Mouse (Mus musculus): ENCODE data around the gene Mbd6. TPM values are rescaled to one million over a fixed set of nuclear protein-coding genes. Genes with fewer than 3 reads are reported as not detected.

The Mbd6 gene
- total RNA-seq, 2 experiments from 2014 or later = 5.6 to 40.4 TPM

GRCm38 (mm10) chr10:127290307-127290929 is 1.6 kb upstream of the Mbd6 start:
- ATAC-seq (ENCODE audit: poor library complexity, severe bottlenecking) = peak; percentile 70

DNA sequence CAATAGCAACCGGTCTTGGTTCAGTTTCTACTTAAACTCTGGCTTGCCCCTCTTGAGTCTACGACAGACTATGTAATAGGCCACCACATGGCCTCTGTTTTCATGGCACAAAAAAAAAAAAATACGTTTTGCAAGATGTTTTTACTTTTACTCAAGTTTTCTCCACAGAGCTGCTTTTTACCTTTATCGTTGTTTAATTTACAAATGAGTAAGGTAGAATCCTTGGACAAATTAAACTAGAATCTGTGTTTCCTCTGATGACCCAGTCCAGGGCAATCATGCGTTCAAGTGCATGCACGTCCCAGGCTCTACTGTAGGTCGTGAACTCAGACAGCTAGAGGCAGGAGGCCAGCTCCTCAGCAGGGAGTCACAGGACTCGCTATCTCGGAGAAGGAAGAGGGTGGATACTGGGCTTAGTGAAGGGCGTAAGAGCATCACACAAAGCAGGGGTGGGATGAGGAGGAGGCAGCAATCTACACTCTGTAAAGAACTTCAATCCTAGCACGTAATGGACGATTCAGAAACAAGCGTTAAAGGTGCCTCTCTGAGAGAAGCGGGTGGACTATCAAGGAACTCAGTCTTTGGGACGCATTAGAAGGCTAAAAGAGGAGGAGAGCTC is 864 bp upstream of the Mbd6 start:
- peak; percentile 3; the same call in 1 of the 2 replicates for ATAC-seq (ENCODE audit: poor library complexity, severe bottlenecking)

- 0 out of 2 replicates have a peak, but pooled peaks have one; percentile 2 for ATAC-seq (ENCODE audit: poor library complexity, severe bottlenecking)
Observed at GRCm38 (mm10) chr10:127288328-127288799, 454 bp downstream of the Mbd6 start.

- no peak for ATAC-seq (ENCODE audit: poor library complexity, severe bottlenecking)
Observed at GRCm38 (mm10) chr10:127287936-127288293, 903 bp downstream of the Mbd6 start.

DNA sequence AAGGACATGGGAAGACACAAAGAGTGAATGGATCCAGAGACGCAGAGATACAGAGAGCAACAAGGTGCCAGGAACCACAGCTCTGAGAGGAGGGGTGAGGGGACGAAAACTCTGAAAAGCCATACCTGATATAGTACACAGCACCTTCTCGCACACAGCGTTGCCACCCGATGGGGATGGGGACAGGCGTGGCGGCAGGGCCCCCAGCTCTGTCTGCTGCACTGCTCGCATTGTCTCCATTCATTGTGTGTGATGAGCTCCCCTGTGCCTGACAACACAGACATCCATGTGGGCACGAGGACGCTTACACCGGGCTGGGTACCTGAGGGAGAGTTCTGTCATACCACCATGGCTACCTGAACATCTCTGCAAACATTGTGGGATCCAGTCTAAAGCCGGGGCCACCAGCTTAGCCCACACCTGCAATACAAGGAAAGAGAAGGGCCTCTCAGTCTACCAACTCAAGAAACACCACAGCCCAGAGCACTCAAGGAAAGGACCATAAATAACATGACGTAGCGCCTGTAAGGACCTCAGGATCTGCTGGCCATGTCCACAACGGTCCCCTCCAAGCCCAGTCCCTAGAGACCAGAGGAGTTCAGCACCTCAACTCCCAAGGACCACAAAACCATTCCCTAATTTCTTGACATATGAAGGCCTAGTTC is 1.4 kb downstream of the Mbd6 start:
- no peak for ATAC-seq (ENCODE audit: poor library complexity, severe bottlenecking)

- no peak for ATAC-seq (ENCODE audit: poor library complexity, severe bottlenecking)
Observed at GRCm38 (mm10) chr10:127286730-127287129, 2.1 kb downstream of the Mbd6 start.

- no peak for ATAC-seq (ENCODE audit: poor library complexity, severe bottlenecking)
Observed at GRCm38 (mm10) chr10:127286194-127286593, 2.6 kb downstream of the Mbd6 start.

DNA sequence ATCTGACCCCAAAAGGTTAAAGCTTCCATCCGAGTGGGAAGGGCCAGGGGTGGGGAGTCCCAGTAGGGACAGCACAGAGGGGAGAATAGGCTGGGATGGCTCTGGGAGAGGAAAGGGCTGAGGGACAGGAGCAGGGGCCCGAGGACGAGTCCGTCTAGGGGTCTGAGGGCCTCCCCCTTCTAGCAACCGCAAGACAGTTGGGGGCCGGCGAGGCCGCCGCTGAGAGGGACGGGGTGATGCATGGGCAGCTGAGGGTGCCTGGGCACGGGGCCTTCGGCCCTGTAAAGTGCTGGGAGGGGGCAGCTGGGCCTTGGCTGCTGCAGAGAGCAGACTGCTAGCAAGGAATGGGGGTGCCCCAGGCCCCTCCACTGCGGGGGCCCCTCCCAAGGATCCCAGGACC is 3.2 kb downstream of the Mbd6 start:
- ATAC-seq (ENCODE audit: poor library complexity, severe bottlenecking) = no peak

- no peak for ATAC-seq (ENCODE audit: poor library complexity, severe bottlenecking)
Observed at GRCm38 (mm10) chr10:127284724-127285500, 3.9 kb downstream of the Mbd6 start.

DNA sequence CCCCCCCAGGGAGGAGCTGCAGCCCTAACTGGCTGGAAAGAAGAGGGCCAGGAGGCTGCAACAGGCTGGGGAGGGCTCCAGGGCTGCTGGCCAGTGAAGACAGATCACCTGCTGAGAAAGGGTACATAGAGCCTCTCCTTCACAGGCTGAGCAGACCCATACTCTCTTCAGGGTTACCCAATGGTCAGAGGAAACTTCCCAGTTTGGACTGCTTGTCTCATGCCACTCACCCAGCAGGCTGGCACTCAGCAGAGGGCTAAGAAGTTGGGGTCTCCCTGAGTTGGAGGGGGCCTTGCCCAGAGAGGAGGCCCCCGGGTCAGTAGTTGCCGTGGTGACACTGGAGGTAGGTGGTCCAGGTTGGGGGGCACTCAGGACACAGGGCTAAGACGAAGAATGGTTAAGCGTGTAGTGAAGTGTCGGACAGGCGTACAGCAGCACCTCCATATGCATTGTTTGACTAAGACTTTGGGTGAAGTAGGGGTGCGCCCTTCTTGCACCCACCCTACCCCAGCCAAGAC is 4.7 kb downstream of the Mbd6 start:
- no peak for ATAC-seq (ENCODE audit: poor library complexity, severe bottlenecking)

DNA sequence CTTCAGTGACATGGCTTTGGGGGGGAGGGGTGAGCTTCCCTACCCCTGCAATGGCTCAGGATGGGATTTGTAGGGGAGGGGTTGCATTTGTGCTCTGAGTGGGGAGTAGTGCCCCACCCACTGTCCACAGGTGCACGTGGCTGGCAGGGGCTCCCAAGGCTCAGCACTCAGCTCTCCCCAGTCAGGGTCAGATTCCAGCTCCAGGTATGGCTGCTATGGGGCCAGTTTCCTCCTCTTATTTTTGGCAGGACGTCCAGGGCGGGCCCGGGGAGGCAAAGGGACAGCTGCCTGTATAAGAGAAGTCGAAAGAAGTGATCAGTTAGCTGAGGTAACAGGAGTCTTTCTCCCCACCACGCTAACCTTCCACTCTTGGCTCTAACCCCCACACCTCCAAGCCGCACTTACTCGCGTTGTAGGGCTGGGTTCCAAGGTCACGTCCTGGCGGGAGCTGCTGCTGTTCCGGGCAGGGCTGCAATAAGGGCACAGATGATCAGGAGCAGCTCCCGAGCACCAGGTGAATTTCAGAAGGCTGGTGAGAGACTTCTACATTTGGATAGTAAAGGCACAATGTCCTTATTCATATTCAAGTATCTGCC is 6.1 kb downstream of the Mbd6 start:
- no peak for ATAC-seq (ENCODE audit: poor library complexity, severe bottlenecking)

DNA sequence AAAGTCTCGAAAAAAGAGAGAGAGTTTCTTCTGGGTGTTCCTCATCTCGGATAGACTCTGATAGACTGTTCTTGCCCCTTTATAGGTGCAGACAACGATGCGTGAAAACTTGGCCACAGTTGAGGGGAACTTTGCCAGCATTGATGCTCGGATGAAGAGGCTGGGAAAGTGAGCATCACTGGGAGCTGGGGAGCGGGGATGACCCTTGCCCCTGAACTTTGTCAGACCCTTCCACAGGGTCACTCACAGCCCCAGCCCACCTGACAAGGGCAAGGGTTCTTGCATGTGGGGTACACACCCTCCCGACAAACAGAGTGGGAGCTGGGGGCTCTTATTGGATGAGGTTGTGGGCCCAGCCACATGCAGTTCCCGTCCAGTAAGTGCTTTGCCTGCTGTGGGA is 7.5 kb downstream of the Mbd6 start:
- no peak for ATAC-seq (ENCODE audit: poor library complexity, severe bottlenecking)

DNA sequence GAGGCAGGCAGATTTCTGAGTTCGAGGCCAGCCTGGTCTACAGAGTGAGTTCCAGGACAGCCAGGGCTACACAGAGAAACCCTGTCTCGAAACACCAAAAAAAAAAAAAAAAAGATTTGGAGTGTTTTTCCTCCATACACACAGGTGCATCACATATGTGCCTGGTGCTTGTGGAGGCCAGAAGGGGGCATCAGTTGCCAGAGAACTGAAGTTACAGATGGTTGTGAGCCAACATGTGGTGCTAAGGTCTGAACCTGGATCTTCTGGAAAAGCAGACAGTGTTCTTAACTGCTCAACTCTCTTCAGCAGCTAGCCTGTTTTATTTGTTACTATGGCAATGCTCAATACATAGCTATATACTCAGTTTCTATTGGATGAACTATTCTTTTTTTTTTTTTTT is 9.1 kb downstream of the Mbd6 start:
- ATAC-seq (ENCODE audit: poor library complexity, severe bottlenecking) = no peak

- no peak for ATAC-seq (ENCODE audit: poor library complexity, severe bottlenecking)
Observed at GRCm38 (mm10) chr10:127274261-127275022, 14.4 kb downstream of the Mbd6 start.

GRCm38 (mm10) chr10:127272371-127272770 is 16.4 kb downstream of the Mbd6 start:
- no peak for ATAC-seq (ENCODE audit: poor library complexity, severe bottlenecking)

DNA sequence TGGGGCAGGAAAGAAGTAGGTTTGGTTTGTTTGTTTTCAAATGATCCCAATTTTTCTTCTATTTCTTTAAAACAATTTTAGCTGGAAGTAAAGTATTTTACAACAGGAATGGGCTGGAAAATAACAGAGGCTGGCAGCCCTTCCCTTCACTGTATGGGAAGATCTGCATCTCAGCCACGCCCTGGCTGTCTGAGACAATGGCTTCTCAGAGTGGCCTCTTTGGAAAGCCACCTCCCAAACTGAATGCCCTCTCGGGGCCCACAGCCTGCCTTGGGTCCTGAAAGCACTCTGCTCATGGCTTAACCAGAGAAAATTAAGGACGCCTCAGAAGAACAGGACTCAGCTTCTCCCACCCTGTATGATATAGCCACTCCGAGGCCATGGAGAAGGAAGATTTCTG is 18.9 kb downstream of the Mbd6 start:
- ATAC-seq (ENCODE audit: poor library complexity, severe bottlenecking) = no peak

DNA sequence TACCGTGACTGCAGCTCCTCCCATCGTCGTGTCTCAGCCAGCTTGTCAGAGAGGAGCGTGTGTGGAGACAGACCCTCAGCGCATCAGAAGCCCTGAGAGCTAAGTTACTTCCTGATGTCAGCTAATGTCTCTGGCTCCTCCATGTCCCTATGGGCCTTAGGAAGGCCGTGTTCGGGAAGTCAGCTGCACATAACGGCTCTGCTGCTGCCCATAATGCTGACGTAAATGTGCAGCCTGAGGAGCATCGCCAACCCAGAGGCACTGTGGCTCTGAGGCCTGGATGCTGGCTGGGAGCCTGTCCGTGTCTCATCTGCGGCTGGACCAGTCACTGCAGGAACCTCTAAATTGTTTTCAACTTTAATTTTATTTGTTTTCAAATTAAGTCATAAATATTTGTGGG is 19.8 kb downstream of the Mbd6 start:
- no peak for ATAC-seq (ENCODE audit: poor library complexity, severe bottlenecking)

- ATAC-seq (ENCODE audit: poor library complexity, severe bottlenecking) = no peak
Observed at GRCm38 (mm10) chr10:127268401-127268800, 20.4 kb downstream of the Mbd6 start.

DNA sequence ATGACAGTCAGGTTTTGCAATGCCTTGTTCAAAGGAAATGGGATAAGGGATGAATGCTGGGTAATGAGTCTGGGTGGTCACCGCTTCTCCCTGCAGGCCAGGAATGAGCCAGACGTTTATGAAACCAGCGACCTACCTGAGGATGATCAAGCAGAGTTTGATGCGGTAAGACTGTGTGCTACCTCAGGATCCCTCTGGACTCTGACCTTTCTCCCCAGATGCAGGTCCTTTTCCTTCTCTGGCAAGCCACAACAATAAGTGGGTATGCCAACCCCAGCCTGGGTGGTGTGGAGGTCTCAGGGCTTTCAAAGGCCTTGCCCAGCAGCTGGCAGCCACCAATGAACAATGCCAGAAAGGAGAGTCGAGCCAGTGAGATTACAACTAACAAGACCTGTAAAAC is 21.5 kb downstream of the Mbd6 start:
- ATAC-seq (ENCODE audit: poor library complexity, severe bottlenecking) = no peak
